Mouse (Mus musculus) lung, postnatal 14 days (tissue): Measurements from ENCODE around the gene Med22.

ENCODE experiments used
- DNase-seq: peaks from one replicate; pipeline ENCODE4 v3.0.0; 2021

The Med22 gene

GRCm38 (mm10) chr2:26910124-26910993 lies at the start of gene Med22, which contains the start of gene Rpl7a:
TSS of gene Med22 (minus strand) at chr2:26910677.
TSS of gene Rpl7a (plus strand) at chr2:26910764.
- DNase-seq = peak; percentile 100

DNA sequence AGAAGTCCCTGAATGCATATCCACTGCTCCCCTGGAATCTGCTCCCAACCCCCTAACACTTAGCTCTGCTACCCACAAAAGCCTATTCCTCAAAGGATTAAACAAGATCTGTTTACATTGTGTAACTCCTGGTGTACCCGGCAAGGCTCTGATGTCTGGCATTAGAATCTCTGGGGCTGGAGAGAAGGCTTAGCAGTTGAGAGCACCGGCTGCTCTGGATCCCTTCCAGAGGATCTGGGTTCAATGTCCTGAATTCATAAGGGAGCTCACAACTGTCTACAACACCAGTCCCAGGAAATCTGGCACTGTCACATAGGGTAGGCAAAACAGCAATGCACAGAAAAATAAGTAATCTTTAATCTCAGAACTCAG lies 47.0 kb upstream of the Med22 start:
- no peak for DNase-seq

DNA sequence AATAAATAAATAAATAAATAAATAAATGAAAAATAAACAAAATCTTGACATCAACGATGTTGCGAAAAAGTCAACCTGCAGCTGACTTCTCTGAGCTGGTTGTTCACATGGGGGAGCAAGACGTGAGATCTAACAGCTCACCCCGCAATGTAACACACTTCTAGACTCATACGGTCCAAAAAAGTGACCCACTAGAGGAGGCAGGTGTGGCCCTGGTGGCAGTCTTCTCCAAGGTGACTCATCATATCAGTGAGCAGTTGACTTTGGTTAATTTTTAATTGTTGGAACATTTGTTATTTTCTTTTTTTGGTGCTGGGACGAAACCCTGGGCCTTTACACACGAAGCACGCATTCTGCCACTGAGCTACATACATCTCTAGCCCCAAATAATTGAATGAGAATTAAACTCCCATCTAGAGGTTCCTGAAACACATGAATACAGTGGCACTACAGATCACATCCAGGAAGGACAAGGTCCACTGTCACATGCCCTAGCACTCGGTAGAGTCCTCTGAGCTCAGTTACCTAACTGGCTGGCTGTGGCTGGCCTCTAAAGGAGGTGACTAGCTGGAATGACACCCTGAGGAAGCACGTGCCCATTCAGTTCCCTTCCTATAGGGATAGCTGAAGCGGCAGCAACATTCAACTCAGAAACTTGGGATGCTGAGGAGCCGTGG lies 46.5 kb upstream of the Med22 start:
- no peak for DNase-seq

GRCm38 (mm10) chr2:26954735-26955395 lies 44.4 kb upstream of the Med22 start:
- DNase-seq = no peak

- no peak for DNase-seq
These were observed 42.4 kb upstream of the Med22 start for GRCm38 (mm10) chr2:26952866-26953265.

DNA sequence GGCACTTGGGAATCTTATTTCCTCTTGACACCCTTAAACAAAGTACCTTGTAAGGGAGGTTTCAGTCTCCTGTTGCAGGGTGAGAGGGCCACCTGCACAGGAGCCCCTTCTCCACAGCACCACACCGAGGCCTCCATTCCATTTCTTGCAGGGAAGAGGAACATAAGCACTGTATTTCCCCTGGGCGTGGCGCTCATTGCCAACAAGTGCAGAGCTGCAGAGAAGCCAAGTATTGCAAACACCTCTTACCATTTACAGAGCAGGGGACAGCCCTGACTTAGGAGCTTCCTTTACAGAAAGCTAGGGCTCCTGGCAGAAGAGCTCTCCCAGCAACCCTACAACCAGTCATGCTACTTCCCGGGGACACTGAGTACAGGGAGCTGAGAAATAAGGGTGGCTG lies 41.7 kb upstream of the Med22 start:
- no peak for DNase-seq

GRCm38 (mm10) chr2:26951346-26951905 lies 40.9 kb upstream of the Med22 start:
- no peak for DNase-seq

DNA sequence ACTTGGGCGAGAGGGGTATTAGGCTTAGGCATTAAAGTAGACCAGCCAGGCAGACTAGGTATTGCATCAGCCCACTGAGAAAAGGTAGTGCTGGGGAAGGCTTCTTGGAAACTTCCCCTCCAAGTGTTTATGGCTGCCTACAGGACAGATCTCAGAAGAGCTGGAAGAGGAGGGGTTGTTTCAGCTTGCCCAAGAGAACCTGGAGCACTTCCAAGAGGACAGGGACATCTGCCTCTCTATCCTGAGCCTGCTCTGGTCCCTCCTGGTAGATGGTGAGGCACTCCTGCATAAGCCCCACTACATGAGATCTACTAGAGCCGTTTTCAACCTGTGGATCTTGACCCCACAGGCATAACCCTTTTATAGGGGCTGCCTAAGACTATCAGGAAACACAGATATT lies 39.9 kb upstream of the Med22 start:
- no peak for DNase-seq

- no peak for DNase-seq
These were observed 32.8 kb upstream of the Med22 start for GRCm38 (mm10) chr2:26943253-26943652.

DNA sequence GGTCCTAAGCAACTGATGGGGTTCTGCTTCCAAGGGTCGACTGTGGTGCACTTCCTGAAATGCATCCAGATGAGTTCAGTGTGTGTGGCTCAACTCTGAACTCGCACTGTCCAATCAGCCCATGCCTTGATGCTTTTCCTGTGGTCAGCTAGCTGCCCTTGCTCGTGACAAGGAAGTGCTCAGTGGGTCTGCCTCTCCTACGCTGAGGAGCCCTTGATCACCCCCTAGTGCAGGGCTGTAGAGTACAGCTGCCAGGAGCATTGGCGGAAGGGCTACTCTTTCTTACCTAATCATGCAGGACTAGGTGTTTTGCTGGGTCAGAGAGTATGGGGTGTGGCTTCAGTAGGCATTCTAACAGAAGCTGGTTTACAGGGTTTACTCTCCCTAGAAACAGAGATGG lies 31.1 kb upstream of the Med22 start:
- DNase-seq = peak; percentile 27

- DNase-seq = no peak
These were observed 25.9 kb upstream of the Med22 start for GRCm38 (mm10) chr2:26936425-26936824.

DNA sequence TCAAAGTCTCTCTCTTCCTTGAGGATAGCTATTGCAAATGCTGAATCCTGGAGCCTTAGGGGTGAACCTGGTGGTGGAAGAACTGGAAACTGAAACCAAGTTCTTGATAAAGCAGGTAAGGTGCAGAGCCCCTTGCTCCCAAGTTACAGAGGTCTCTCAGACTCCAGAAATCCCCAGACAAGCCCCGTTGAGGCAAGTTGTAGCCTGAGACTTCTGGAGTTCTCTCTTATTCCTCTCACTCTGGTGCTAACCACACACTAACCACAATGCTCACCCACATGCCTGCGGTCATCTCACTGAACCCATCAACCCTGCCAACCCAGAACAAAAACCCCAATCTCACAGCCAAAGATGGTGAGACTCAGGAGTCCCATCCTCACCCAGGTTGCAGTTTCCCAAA lies 24.8 kb upstream of the Med22 start:
- DNase-seq = no peak

GRCm38 (mm10) chr2:26933304-26934055 lies 23.0 kb upstream of the Med22 start, which contains the start of the genes Surf4 and Stkld1:
TSS of gene Surf4 (minus strand) at chr2:26933928.
TSS of gene Stkld1 (plus strand) at chr2:26934047.
- peak; percentile 94 for DNase-seq

- peak; percentile 26 for DNase-seq
These were observed 22.2 kb upstream of the Med22 start for GRCm38 (mm10) chr2:26932473-26933303.

- DNase-seq = peak; percentile 76
These were observed 19.9 kb upstream of the Med22 start for GRCm38 (mm10) chr2:26930390-26930789.

DNA sequence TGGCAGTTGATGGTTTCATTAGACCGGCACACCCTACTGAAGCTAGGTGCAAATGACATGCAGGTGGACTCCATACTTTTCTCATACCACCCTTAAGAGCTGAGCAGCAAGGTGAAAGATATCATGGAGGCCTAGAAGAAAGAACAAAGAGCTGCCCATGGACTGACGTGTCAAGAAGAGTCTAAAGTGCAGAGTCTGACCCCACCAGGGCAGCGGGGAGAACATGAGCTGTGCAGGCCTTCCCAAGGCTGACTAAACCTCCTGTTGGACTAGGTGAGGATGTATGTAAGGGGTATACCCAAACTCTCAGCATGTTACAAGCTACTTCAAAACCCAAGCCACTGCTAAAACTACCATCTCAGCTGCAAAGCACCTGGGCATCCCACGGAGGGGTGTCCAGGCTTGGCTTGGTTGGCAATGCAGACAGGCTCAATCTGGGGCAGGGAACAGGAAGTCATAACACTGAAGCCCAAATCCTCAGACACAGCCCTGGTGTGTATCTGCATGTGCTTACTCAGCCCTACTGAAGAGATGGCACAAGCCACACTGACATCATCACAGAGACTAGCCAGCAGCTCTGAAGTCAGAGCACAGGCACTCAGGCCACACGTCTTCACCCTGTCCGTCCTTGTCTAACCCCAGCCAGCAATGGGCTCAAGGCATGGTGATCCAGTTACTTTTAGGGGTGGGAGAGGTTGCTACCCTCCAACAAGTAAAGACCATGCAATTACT lies 17.4 kb upstream of the Med22 start:
- no peak for DNase-seq

- no peak for DNase-seq
These were observed 11.3 kb upstream of the Med22 start for GRCm38 (mm10) chr2:26921784-26922183.

GRCm38 (mm10) chr2:26920190-26920855 lies 9.8 kb upstream of the Med22 start:
- DNase-seq = no peak

DNA sequence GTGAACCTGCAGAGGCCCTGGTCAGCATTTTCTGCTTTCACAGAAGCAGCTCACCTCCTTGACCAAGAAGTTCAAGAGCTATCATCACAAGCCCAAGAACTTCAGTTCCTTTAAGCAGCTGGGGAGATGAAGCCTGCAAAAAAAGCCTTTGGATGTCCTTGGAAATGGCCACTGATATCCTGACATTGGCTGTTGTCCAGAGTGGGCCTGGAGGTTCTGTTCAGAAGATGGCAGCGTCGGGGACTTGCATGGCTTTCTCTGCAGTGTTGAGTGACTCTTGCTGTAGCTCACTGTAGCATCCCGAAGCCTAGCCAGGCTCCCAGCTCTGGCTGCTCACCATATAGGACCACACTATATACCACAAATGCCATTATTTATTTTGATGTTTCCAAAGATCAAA lies 9.2 kb upstream of the Med22 start:
- no peak for DNase-seq

GRCm38 (mm10) chr2:26916738-26917137 lies 6.3 kb upstream of the Med22 start:
- no peak for DNase-seq
